Mouse (Mus musculus): ENCODE results near the gene Ccser1. TPM values are rescaled to one million over a fixed set of nuclear protein-coding genes. Genes with fewer than 3 reads are reported as not detected.

Gene Ccser1
- total RNA-seq, 2 experiments from 2014 or later = 47.0 to 49.7 TPM

- intact Hi-C loops (cut with DNase I) = no loop called here
- no peak for DNase-seq
These were observed 112.8 kb downstream of the Ccser1 start for GRCm38 (mm10) chr6:61292927-61293326.

- intact Hi-C loops (cut with DNase I) = no loop called here
- DNase-seq = no peak
These were observed 115.4 kb downstream of the Ccser1 start for GRCm38 (mm10) chr6:61295535-61295934.

DNA sequence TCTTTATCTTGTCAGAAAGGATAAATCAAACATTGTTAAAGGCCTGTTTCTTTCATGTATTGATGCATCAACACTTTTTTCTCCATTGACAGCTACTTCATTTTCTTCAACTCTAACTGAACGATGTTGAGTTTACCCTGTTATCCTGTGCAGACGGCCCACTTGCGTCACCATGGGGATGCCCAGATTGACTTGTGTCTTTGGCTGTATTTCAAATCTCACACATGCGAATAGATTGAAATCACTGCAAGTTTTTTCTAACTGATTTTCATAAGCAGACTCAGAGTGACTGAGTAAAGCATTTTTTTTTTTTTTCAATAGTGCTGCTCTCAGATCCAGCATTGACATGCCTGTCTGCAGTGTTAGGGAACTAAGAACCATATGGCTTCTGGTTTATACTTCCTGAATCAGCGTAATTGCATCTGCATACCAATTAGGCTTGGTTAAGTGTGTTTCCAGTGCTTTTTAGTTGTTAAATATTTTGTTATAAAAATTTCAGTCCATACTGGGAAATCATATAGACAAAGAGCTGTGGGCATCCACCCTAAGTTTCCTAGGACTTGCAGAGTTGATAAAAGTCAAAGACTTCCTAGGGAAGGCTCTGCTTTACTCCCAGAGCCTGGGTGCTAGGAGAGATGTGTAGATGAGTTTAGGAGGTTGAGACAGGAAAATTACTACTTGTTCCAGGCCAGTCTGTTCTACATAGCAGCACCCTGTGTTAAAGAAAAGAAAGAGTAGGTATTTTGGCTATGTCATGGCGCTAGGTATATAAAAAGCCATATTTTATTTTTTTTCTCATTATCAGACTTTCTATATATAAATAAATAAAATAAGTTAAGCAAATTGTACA, 116.3 kb downstream of the Ccser1 start:
- DNase-seq = peak; percentile 34
- intact Hi-C loops (cut with DNase I) = no loop called here

DNA sequence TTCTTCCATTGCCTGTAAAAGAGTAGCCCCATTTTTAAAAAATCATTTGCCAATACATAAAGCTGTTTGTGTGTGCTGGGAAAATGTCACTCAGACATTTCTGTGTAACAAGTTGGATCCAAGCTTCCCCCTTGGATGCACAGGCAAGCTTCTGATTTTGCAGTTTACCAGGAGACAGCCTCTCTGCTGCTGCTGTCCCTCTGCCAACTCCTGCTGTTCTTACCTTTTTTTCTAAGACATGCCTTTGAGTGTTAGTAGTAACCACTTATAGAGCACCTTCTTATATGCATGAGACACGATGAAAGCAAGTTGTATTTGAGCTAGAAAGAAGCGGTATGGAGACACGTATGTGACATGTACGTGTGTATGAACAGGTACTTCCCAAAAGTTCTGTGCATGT, 120.3 kb downstream of the Ccser1 start:
- intact Hi-C loops (cut with DNase I) = loop anchor here (2.0 to 5.0 kb wide), 3 partner anchors 238 to 746 kb away; no protein-coding TSS in a partner anchor
- no peak for DNase-seq

GRCm38 (mm10) chr6:61300975-61301374, 120.9 kb downstream of the Ccser1 start:
- DNase-seq = no peak

GRCm38 (mm10) chr6:61301631-61302030, 121.5 kb downstream of the Ccser1 start:
- intact Hi-C loops (cut with DNase I) = loop anchor here (2.0 to 5.0 kb wide), 3 partner anchors 239 to 747 kb away; no protein-coding TSS in a partner anchor
- no peak for DNase-seq

More at GRCm38 (mm10) chr6:61300975-61301374, 120.9 kb downstream of the Ccser1 start:
- intact Hi-C loops (cut with DNase I) = loop anchor here (2.0 to 5.0 kb wide), 3 partner anchors 239 to 746 kb away; no protein-coding TSS in a partner anchor

DNA sequence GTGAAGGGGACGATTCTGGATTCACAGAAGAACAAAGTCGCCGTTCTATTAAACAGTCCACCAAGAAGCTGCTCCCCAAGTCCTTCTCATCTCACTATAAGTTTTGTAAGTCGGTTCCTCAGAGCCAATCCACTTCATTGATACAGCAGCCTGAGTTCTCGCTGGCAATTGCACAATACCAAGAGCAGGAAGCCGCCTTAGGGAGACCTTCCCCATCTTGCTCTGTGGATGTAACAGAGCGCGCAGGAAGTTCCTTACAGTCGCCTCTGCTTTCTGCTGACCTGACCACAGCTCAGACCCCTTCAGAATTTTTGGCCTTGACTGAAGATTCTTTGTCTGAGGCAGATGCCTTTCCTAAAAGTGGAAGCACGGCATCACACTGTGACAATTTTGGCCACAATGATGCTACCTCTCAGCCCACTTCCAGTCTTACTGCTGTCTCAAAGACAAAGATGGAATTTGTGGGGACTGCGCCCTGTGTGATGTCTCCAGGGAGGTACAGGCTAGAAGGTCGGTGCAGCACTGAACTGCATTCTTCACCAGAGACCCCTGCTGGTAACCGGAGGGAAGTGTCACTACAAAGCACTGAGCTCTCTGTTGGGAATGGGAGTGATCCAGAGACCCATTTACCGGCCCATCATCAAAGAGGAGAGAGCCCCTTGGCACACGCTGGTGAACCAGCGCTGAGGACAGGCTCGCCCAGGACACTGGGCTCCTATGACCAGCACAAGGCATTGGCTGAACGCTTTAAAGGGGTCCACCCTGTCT, 131.4 kb downstream of the Ccser1 start:
- DNase-seq = no peak
- intact Hi-C loops (cut with DNase I) = no loop called here

GRCm38 (mm10) chr6:61315884-61316601, 135.9 kb downstream of the Ccser1 start:
- peak; percentile 45 for DNase-seq
- intact Hi-C loops (cut with DNase I) = no loop called here

- intact Hi-C loops (cut with DNase I) = no loop called here
- peak; percentile 40 for DNase-seq
These were observed 140.7 kb downstream of the Ccser1 start for GRCm38 (mm10) chr6:61320842-61321241.

GRCm38 (mm10) chr6:61322328-61322727, 142.2 kb downstream of the Ccser1 start:
- intact Hi-C loops (cut with DNase I) = no loop called here
- no peak for DNase-seq

DNA sequence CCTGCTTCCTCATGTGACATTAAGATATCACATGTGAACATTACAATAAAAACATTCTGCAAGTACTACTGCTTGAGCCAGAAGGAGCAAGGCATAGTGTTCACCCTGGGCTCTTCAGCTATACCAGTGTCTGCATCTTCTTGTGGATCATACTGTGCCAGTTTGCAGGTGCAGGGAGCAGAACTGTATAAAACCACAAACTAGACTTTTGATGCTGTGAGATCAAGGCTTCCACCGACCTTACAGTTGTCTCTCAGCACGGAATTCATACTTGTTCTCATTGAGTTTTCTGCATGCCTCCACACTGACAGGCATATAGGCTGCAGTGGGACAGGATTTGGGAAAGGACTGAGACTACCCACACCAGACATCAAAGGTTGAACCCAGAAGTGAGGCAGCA, 146.0 kb downstream of the Ccser1 start:
- no peak for DNase-seq
- intact Hi-C loops (cut with DNase I) = no loop called here

DNA sequence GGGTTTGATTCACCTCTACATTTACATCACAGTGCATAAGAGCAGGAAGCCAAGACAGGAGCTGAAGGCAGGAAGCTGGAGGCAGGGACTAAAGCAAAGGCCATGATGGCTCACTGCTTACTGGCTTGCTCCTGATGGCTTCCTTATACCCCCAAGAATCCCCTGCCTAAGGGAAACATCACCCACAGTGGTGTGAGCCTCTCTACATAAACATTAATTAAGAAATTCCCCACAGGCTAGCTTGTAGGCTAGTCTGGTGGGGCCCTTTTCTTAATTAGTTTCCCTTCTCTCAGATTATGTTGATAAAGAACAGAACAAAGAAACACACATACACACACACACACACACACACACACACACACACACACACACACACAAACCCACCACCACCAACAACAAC, 148.9 kb downstream of the Ccser1 start:
- no peak for DNase-seq
- intact Hi-C loops (cut with DNase I) = no loop called here

GRCm38 (mm10) chr6:61329593-61330540, 149.7 kb downstream of the Ccser1 start:
- DNase-seq = no peak
- intact Hi-C loops (cut with DNase I) = no loop called here

- DNase-seq = peak; percentile 46
- intact Hi-C loops (cut with DNase I) = no loop called here
These were observed 154.3 kb downstream of the Ccser1 start for GRCm38 (mm10) chr6:61334466-61334865.

GRCm38 (mm10) chr6:61347045-61347838, 167.1 kb downstream of the Ccser1 start:
- DNase-seq = peak; percentile 7
- intact Hi-C loops (cut with DNase I) = no loop called here

GRCm38 (mm10) chr6:61363722-61364121, 183.6 kb downstream of the Ccser1 start:
- intact Hi-C loops (cut with DNase I) = no loop called here
- DNase-seq = no peak

GRCm38 (mm10) chr6:61382526-61382925, 202.4 kb downstream of the Ccser1 start:
- intact Hi-C loops (cut with DNase I) = no loop called here
- no peak for DNase-seq

- intact Hi-C loops (cut with DNase I) = no loop called here
- no peak for DNase-seq
These were observed 202.9 kb downstream of the Ccser1 start for GRCm38 (mm10) chr6:61382991-61383390.

DNA sequence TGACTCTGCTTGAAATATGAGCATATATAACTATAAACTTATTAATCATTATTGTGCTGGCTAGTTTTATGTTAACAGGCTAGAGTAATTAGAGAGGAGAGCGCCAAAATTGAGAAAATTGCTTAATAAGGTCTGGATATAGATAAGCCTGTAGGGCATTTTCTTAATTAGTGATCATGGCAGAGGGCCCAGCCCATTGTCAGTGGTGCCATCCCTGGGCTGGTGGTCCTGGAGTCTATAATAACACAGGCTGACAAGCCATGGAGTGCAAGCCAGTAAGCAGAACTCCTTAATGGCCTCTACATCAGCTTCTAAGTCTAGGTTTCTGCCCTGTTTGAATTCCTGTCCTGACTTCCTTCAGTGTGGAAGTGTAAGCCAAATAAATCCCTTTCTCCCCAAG, 206.9 kb downstream of the Ccser1 start:
- peak; percentile 44 for DNase-seq
- intact Hi-C loops (cut with DNase I) = no loop called here
